Mouse (Mus musculus) intestine, embryonic 16.5 days (tissue): Measurements from ENCODE around the gene Fgfr2. TPM values are rescaled to one million over a fixed set of nuclear protein-coding genes. Genes with fewer than 3 reads are reported as not detected.

Source experiments
- ATAC-seq: fragments of 200-750 bp; cut with Nextera tagmentation; 2 replicates; pipeline ENCODE4 v1.8.0; 2017; ENCODE audit warnings: moderate TSS enrichment, moderate library complexity
- H3K27ac ChIP-seq: fragments of 300-500 bp; sonication (generic); 2 replicates; pipeline ENCODE4 v1.5.1; 2014; ENCODE audit warnings: mild to moderate bottlenecking, low read length
- H3K27me3 ChIP-seq: fragments of 300-500 bp; sonication (generic); replicated peaks from 2 replicates; pipeline ENCODE4 v1.6.1; 2014; ENCODE audit warnings: low read length, control low read depth, mixed read lengths; ENCODE audit not compliant: control insufficient read depth, insufficient read depth
- H3K36me3 ChIP-seq: fragments of 300-500 bp; sonication (generic); 2 replicates; pipeline ENCODE4 v1.6.1; 2014; ENCODE audit warnings: low read length, control low read depth; ENCODE audit not compliant: control insufficient read depth, insufficient read depth
- H3K4me1 ChIP-seq: fragments of 300-500 bp; sonication (generic); 2 replicates; pipeline ENCODE4 v1.6.1; 2014; ENCODE audit warnings: low read length, control low read depth, mixed read lengths; ENCODE audit not compliant: control insufficient read depth, insufficient read depth
- H3K4me2 ChIP-seq: fragments of 300-500 bp; sonication (generic); 2 replicates; pipeline ENCODE4 v1.6.1; 2014; ENCODE audit warnings: low read depth, low read length, control low read depth
- H3K4me3 ChIP-seq: fragments of 300-500 bp; sonication (generic); 2 replicates; pipeline ENCODE4 v1.5.1; 2014; ENCODE audit warnings: mild to moderate bottlenecking, low read length
- H3K9ac ChIP-seq: fragments of 300-500 bp; sonication (generic); 2 replicates; pipeline ENCODE4 v1.6.1; 2014; ENCODE audit warnings: low read depth, low read length
- H3K9me3 ChIP-seq: fragments of 300-500 bp; sonication (generic); 2 replicates; pipeline ENCODE4 v1.6.1; 2016; ENCODE audit warnings: low read length, control low read depth; ENCODE audit not compliant: control insufficient read depth
- WGBS: fragments of 180-500 bp; shearing (Covaris S2); extraction: QIAGEN DNeasy Blood & Tissue Kit; methylation state at CpG from one replicate; pipeline ENCODE4 v1.1.7; 2014; 5-methylcytosine and 5-hydroxymethylcytosine counted together
- polyA plus RNA-seq: library from polyadenylated mRNA; unstranded; fragments of >200 nt; fragmentation: Nextera tagmentation; extraction: Ambion mirVana; gene quantifications from 2 replicates; pipeline ENCODE4 v1.2.1, GENCODE M21; 2015

The Fgfr2 gene
- polyA plus RNA-seq, 1 experiment from 2014 or later, result 47.3 TPM

GRCm38 (mm10) chr7:130818813-130819212 lies 2304.3 kb downstream of the Fgfr2 start:
- Histone ChIP-seq H3K4me1 (no peaks in the 10 kb centered on the region), H3K36me3 (no peaks in the 10 kb centered on the region), H3K4me2 (no peak overlapping the region), H3K27ac (no peak overlapping the region), H3K9ac (no peak overlapping the region), H3K4me3 (no peak overlapping the region), H3K9me3 (no peaks in the 10 kb centered on the region), H3K27me3 (no peaks in the 10 kb centered on the region)
- 74% methylated on average over 5 of the region's 5 CpGs for WGBS
- ATAC-seq, result no peak

- Histone ChIP-seq H3K27ac (no peak overlapping the region), H3K9ac (no peak overlapping the region), H3K4me3 (no peak overlapping the region), H3K4me1 (no peaks in the 10 kb centered on the region), H3K4me2 (no peak overlapping the region), H3K9me3 (no peaks in the 10 kb centered on the region), H3K27me3 (no peaks in the 10 kb centered on the region), H3K36me3 (no peaks in the 10 kb centered on the region)
- ATAC-seq, result no peak
- 84% methylated on average over 7 of the region's 7 CpGs for WGBS
These were observed 2306.9 kb downstream of the Fgfr2 start for GRCm38 (mm10) chr7:130816243-130816642.

GRCm38 (mm10) chr7:130815601-130816000 lies 2307.5 kb downstream of the Fgfr2 start:
- Histone ChIP-seq H3K9ac (no peak overlapping the region), H3K4me2 (no peak overlapping the region), H3K9me3 (no peaks in the 10 kb centered on the region), H3K4me1 (no peaks in the 10 kb centered on the region), H3K27ac (no peak overlapping the region), H3K27me3 (no peaks in the 10 kb centered on the region), H3K36me3 (no peaks in the 10 kb centered on the region), H3K4me3 (no peak overlapping the region)
- 95% methylated on average over 10 of the region's 10 CpGs for WGBS
- no peak for ATAC-seq

GRCm38 (mm10) chr7:130812407-130812806 lies 2310.7 kb downstream of the Fgfr2 start:
- peaks cover 9% of the 10 kb centered on the region for H3K4me1 ChIP-seq
- 43% methylated on average over 16 of the region's 16 CpGs for WGBS
- no peaks in the 10 kb centered on the region for H3K27me3 ChIP-seq
- no peak overlapping the region for H3K4me2 ChIP-seq
- H3K36me3 ChIP-seq, result no peaks in the 10 kb centered on the region
- no peak for ATAC-seq
- H3K9me3 ChIP-seq, result no peaks in the 10 kb centered on the region
- no peak overlapping the region for H3K4me3 ChIP-seq
- H3K27ac ChIP-seq, result no peak overlapping the region
- no peak overlapping the region for H3K9ac ChIP-seq

- WGBS, result 77% methylated on average over 4 of the region's 4 CpGs
- H3K9ac ChIP-seq, result no peak overlapping the region
- H3K27ac ChIP-seq, result no peak overlapping the region
- H3K4me2 ChIP-seq, result no peak overlapping the region
- H3K9me3 ChIP-seq, result no peaks in the 10 kb centered on the region
- H3K36me3 ChIP-seq, result no peaks in the 10 kb centered on the region
- peaks cover 9% of the 10 kb centered on the region for H3K4me1 ChIP-seq
- no peaks in the 10 kb centered on the region for H3K27me3 ChIP-seq
- no peak overlapping the region for H3K4me3 ChIP-seq
- ATAC-seq, result no peak
These were observed 2312.9 kb downstream of the Fgfr2 start for GRCm38 (mm10) chr7:130810238-130810637.

- Histone ChIP-seq H3K9ac (no peak overlapping the region), H3K4me3 (no peak overlapping the region), H3K9me3 (no peaks in the 10 kb centered on the region), H3K4me1 (peaks cover 9% of the 10 kb centered on the region), H3K27ac (no peak overlapping the region), H3K4me2 (no peak overlapping the region), H3K36me3 (no peaks in the 10 kb centered on the region), H3K27me3 (no peaks in the 10 kb centered on the region)
- no peak for ATAC-seq
- WGBS, result 23% methylated on average over 6 of the region's 6 CpGs
These were observed 2314.5 kb downstream of the Fgfr2 start for GRCm38 (mm10) chr7:130808694-130809093.

GRCm38 (mm10) chr7:130807749-130808148 lies 2315.4 kb downstream of the Fgfr2 start:
- H3K27me3 ChIP-seq, result no peaks in the 10 kb centered on the region
- peaks cover 9% of the 10 kb centered on the region for H3K4me1 ChIP-seq
- no peak overlapping the region for H3K27ac ChIP-seq
- no peak overlapping the region for H3K9ac ChIP-seq
- no peak overlapping the region for H3K4me3 ChIP-seq
- no peaks in the 10 kb centered on the region for H3K9me3 ChIP-seq
- WGBS, result 53% methylated on average over 8 of the region's 8 CpGs
- H3K4me2 ChIP-seq, result no peak overlapping the region
- ATAC-seq, result peak; percentile 67
- H3K36me3 ChIP-seq, result no peaks in the 10 kb centered on the region

GRCm38 (mm10) chr7:130804991-130805390 lies 2318.2 kb downstream of the Fgfr2 start:
- Histone ChIP-seq H3K36me3 (no peaks in the 10 kb centered on the region), H3K4me2 (no peak overlapping the region), H3K27ac (no peak overlapping the region), H3K9me3 (no peaks in the 10 kb centered on the region), H3K27me3 (no peaks in the 10 kb centered on the region), H3K9ac (no peak overlapping the region), H3K4me1 (peaks cover 9% of the 10 kb centered on the region), H3K4me3 (no peak overlapping the region)
- no peak for ATAC-seq
- 83% methylated on average over 5 of the region's 5 CpGs for WGBS

- Histone ChIP-seq H3K27ac (no peak overlapping the region), H3K36me3 (no peaks in the 10 kb centered on the region), H3K27me3 (no peaks in the 10 kb centered on the region), H3K4me2 (no peak overlapping the region), H3K4me3 (no peak overlapping the region), H3K9ac (no peak overlapping the region), H3K4me1 (peaks cover 3% of the 10 kb centered on the region; the same call in 1 of the 2 replicates), H3K9me3 (no peaks in the 10 kb centered on the region)
- ATAC-seq, result no peak
- WGBS, result 84% methylated on average over 8 of the region's 8 CpGs
These were observed 2319.8 kb downstream of the Fgfr2 start for GRCm38 (mm10) chr7:130803251-130803825.

- ATAC-seq, result no peak
- no peaks in the 10 kb centered on the region for H3K36me3 ChIP-seq
- no peak overlapping the region for H3K4me3 ChIP-seq
- no peaks in the 10 kb centered on the region for H3K9me3 ChIP-seq
- H3K4me1 ChIP-seq, result no peaks in the 10 kb centered on the region
- H3K27ac ChIP-seq, result no peak overlapping the region
- H3K9ac ChIP-seq, result no peak overlapping the region
- no peak overlapping the region for H3K4me2 ChIP-seq
- H3K27me3 ChIP-seq, result no peaks in the 10 kb centered on the region
- WGBS, result 84% methylated on average over 4 of the region's 4 CpGs
These were observed 2321.3 kb downstream of the Fgfr2 start for GRCm38 (mm10) chr7:130801811-130802210.
